Mouse (Mus musculus) G1E (cell line): ENCODE measurements around the gene Fam3c.

Experiments used
- CTCF ChIP-seq: IDR thresholded peaks from 2 replicates; pipeline ENCODE4 v1.5.1; 2012; ENCODE audit warnings: low read depth, low read length, inconsistent platforms, mixed read lengths
- GATA1 ChIP-seq: IDR thresholded peaks from 2 replicates; pipeline ENCODE4 v1.6.1; 2012; ENCODE audit warnings: borderline replicate concordance, low read length, inconsistent platforms, mixed read lengths
- GATA2 ChIP-seq: IDR thresholded peaks from 2 replicates; pipeline ENCODE4 v1.6.1; 2012; ENCODE audit warnings: low read depth, low read length, inconsistent platforms, borderline replicate concordance
- POLR2AphosphoS5 ChIP-seq: IDR thresholded peaks from 2 replicates; pipeline ENCODE4 v1.6.1; 2012; ENCODE audit warnings: low read depth, low read length, inconsistent platforms; ENCODE audit not compliant: insufficient replicate concordance
- TAL1 ChIP-seq: conservative IDR thresholded peaks from 2 replicates; pipeline ENCODE4 v1.6.1; 2012; ENCODE audit warnings: low read depth, low read length, inconsistent platforms, mixed read lengths

DNA sequence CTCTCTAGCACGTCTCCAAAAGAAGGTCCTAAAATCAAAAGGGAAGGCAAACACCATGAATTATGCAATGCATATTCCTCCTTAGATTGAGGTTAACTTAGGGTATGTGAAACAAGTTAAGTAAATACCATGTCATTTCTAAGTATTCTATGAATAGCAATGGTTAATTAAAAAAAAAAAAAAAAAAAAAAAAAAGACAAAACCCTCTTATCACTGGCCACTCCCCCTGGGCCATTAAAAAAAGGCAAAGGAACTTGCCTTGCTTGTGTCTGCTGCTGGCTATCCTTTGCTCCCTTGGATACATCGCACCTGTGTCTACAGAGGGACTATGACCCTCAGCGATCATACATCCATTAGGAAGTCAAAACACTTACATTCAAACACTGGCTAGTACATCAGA is 12.8 kb downstream of the Fam3c start:
- TF ChIP-seq CTCF (no peak), TAL1 (no peak), GATA1 (no peak), GATA2 (no peak), POLR2AphosphoS5 (no peak)
